Mouse (Mus musculus) T-helper 1 cell (primary cell): ENCODE results near the gene Ltk.

Experiments
- in situ Hi-C: fragments of 300-600 bp; cut with MboI, MseI; formaldehyde crosslinking; loops from one replicate; pipeline ENCODE4 v1.15.1; 2025; ENCODE audit warnings: high pct_unique_total_duplicates

Gene Ltk

GRCm38 (mm10) chr2:119703171-119703570 lies 57.1 kb downstream of the Ltk start:
- in situ Hi-C loops, result no loop called here
